Mouse (Mus musculus) stomach, embryonic 16.5 days (tissue): Measurements from ENCODE around the gene Tbata. TPM values are rescaled to one million over a fixed set of nuclear protein-coding genes. Genes with fewer than 3 reads are reported as not detected.

ENCODE experiments used
- ATAC-seq: fragments of 200-750 bp; cut with Nextera tagmentation; 2 replicates; pipeline ENCODE4 v1.8.0; 2017; ENCODE audit warnings: moderate number of reproducible peaks, moderate TSS enrichment; ENCODE audit not compliant: insufficient read depth, low FRiP score
- H3K27ac ChIP-seq: fragments of 300-500 bp; sonication (generic); 2 replicates; pipeline ENCODE4 v1.5.1; 2014; ENCODE audit warnings: low read length
- H3K27me3 ChIP-seq: fragments of 300-500 bp; sonication (generic); 2 replicates; pipeline ENCODE4 v1.6.1; 2014; ENCODE audit warnings: low read length, control low read depth, mixed read lengths; ENCODE audit not compliant: control insufficient read depth, insufficient read depth
- H3K36me3 ChIP-seq: fragments of 300-500 bp; sonication (generic); 2 replicates; pipeline ENCODE4 v1.6.1; 2014; ENCODE audit warnings: low read length; ENCODE audit not compliant: control insufficient read depth, insufficient read depth
- H3K4me1 ChIP-seq: fragments of 300-500 bp; sonication (generic); 2 replicates; pipeline ENCODE4 v1.6.1; 2014; ENCODE audit warnings: low read length, control low read depth, mixed read lengths; ENCODE audit not compliant: control insufficient read depth, insufficient read depth
- H3K4me2 ChIP-seq: fragments of 300-500 bp; sonication (generic); 2 replicates; pipeline ENCODE4 v1.6.1; 2014; ENCODE audit warnings: low read depth, low read length, mixed read lengths
- H3K4me3 ChIP-seq: fragments of 300-500 bp; sonication (generic); replicated peaks from 2 replicates; pipeline ENCODE4 v1.5.1; 2014; ENCODE audit warnings: mild to moderate bottlenecking, low read length
- H3K9ac ChIP-seq: fragments of 300-500 bp; sonication (generic); 2 replicates; pipeline ENCODE4 v1.6.1; 2014; ENCODE audit warnings: low read length
- H3K9me3 ChIP-seq: fragments of 300-500 bp; sonication (generic); replicated peaks from 2 replicates; pipeline ENCODE4 v1.6.1; 2016; ENCODE audit warnings: low read length, control low read depth; ENCODE audit not compliant: control insufficient read depth
- WGBS: fragments of 180-500 bp; shearing (Covaris S2); extraction: QIAGEN DNeasy Blood & Tissue Kit; methylation state at CpG from one replicate; pipeline ENCODE4 v1.1.7; 2014; 5-methylcytosine and 5-hydroxymethylcytosine counted together
- polyA plus RNA-seq: library from polyadenylated mRNA; unstranded; fragments of >200 nt; fragmentation: Nextera tagmentation; extraction: Ambion mirVana; gene quantifications from 2 replicates; pipeline ENCODE4 v1.2.1, GENCODE M21; 2015

The Tbata gene
- polyA plus RNA-seq, 1 experiment from 2014 or later, result not detected

- Histone ChIP-seq H3K27me3 (no peaks in the 10 kb centered on the region), H3K4me3 (no peak overlapping the region), H3K36me3 (no peaks in the 10 kb centered on the region), H3K27ac (no peak overlapping the region), H3K4me1 (no peaks in the 10 kb centered on the region; the same call in 1 of the 2 replicates), H3K9me3 (no peaks in the 10 kb centered on the region), H3K9ac (no peak overlapping the region), H3K4me2 (no peak overlapping the region)
- 0 out of 2 replicates have a peak, but pooled peaks have one; percentile 8 for ATAC-seq
- WGBS, result 26% methylated on average over 11 of the region's 11 CpGs
Observed at GRCm38 (mm10) chr10:61199566-61200213, 27.9 kb downstream of the Tbata start.

DNA sequence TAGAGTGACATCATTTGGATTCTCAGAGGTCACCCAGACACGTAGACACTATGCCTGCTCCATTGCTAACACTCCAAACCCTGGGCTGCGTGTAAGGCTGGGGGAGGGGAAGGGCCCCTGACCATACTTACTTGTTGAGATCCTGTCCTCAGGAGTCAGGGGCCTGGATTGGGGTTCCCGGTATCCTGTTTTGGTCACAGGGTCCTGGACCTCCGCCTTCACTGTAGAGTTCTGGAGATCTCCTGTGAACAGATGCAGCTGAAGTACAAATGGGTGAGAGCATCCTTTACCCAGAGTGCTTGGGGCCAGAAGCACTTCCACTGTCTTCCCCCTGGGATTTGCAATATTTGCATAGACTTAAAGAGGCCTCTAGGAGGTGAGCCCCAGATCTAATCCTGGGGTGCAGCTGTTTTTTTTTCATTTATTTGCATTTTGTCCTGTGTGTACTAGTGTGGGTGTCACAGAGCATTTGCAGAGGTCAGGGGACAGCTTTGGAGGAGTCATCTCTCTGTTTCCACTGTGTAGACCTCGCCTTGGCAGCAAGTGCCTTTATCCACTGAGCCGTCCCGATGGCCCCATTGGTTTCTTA is 28.6 kb downstream of the Tbata start:
- Histone ChIP-seq H3K4me3 (no peak overlapping the region), H3K27me3 (no peaks in the 10 kb centered on the region), H3K4me1 (no peaks in the 10 kb centered on the region; the same call in 1 of the 2 replicates), H3K9me3 (no peaks in the 10 kb centered on the region), H3K27ac (no peak overlapping the region), H3K4me2 (no peak overlapping the region), H3K9ac (no peak overlapping the region), H3K36me3 (no peaks in the 10 kb centered on the region)
- ATAC-seq, result no peak
- WGBS, result 82% methylated on average over 7 of the region's 7 CpGs

DNA sequence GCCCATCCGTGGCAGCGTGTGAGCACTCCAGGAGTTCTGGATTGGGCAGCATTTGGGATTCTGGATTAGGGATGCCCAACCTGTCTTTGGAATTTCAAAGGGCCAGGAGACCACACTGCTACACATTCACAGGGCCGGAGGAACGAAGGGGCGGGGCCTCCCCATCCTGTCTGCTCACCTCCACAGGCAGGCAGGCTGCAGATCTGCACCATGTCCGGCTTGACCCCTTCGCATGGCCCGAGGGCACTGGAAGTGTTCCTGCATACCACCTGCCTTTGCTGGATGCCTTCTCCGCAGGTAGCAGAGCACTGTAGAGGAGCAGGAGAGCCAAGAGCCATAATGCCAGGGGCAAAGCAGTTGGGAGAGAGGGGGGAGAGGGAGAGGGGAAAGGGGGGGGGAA is 29.2 kb downstream of the Tbata start:
- no peak for ATAC-seq
- H3K4me3 ChIP-seq, result no peak overlapping the region
- H3K4me2 ChIP-seq, result no peak overlapping the region
- H3K27me3 ChIP-seq, result no peaks in the 10 kb centered on the region
- H3K27ac ChIP-seq, result no peak overlapping the region
- H3K4me1 ChIP-seq, result no peaks in the 10 kb centered on the region; the same call in 1 of the 2 replicates
- H3K36me3 ChIP-seq, result no peaks in the 10 kb centered on the region
- no peak overlapping the region for H3K9ac ChIP-seq
- 57% methylated on average over 9 of the region's 9 CpGs for WGBS
- no peaks in the 10 kb centered on the region for H3K9me3 ChIP-seq

DNA sequence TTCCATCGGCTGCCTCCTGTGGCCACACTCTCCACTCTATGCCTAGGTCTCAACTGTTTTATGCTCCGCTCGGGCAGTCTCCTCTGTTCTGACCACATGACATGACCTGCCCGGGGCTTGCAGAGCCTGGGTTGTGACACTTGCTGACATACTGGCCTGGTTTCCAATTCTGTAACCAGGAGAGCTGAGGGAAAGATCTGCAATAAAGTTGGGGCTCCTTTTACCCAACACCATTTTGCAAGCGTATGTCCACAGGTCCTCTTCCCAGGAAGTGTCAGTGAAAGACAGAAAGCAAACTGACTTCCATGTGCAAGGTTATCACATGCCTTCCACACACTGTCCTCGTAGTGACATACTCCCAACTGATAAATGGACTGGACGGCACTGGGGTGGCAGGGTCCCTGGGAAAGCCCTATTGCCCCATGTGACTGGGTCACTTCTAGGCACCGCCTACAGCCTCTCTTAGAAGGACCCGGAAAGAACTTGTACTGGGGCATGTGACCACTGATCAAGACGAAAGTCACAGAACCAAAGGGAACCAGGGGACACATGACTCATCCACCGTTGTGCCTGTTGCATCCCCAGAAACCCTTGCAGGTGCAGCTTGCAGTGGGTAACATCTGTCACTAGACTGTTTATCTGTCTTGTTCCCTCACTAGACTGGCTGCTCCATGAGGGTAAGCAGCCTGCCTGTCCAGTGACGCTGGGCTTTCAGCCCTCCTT is 30.0 kb downstream of the Tbata start:
- Histone ChIP-seq H3K27me3 (no peaks in the 10 kb centered on the region), H3K9me3 (no peaks in the 10 kb centered on the region), H3K27ac (no peak overlapping the region), H3K4me2 (no peak overlapping the region), H3K9ac (no peak overlapping the region), H3K4me3 (no peak overlapping the region), H3K36me3 (no peaks in the 10 kb centered on the region), H3K4me1 (no peaks in the 10 kb centered on the region; the same call in 1 of the 2 replicates)
- WGBS, result 74% methylated on average over 12 of the region's 12 CpGs
- ATAC-seq, result no peak

DNA sequence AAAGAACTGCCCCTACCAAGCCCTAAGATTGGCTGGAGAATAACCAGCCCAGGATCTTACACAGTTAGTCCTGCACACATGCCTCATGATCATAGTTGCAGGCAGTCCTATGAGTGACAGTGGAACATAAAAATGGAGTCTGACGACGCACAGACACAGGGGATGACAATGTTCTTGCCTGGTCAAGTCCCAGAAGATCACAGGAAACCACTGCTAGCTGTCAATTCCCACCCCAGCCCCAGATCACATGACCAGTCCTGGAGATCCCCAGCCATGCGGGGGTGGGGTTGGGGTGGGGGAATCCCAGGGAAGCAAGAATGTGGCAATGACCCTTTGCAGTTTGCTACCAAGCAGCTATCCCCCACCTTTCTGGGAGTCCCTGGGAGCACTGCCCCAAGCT is 32.2 kb downstream of the Tbata start:
- 63% methylated on average over 3 of the region's 3 CpGs for WGBS

GRCm38 (mm10) chr10:61208114-61208684 is 36.4 kb downstream of the Tbata start:
- Histone ChIP-seq H3K4me1 (no peaks in the 10 kb centered on the region), H3K27me3 (no peaks in the 10 kb centered on the region), H3K9me3 (no peaks in the 10 kb centered on the region), H3K9ac (no peak overlapping the region), H3K4me2 (no peak overlapping the region), H3K27ac (no peak overlapping the region), H3K4me3 (no peak overlapping the region), H3K36me3 (no peaks in the 10 kb centered on the region)
- 82% methylated on average over 9 of the region's 9 CpGs for WGBS
- ATAC-seq, result no peak

More for the DNA sequence above, 32.2 kb downstream of the Tbata start:
- Histone ChIP-seq H3K27me3 (no peaks in the 10 kb centered on the region), H3K36me3 (no peaks in the 10 kb centered on the region), H3K9ac (no peak overlapping the region), H3K9me3 (no peaks in the 10 kb centered on the region), H3K4me3 (no peak overlapping the region), H3K27ac (no peak overlapping the region), H3K4me1 (no peaks in the 10 kb centered on the region; the same call in 1 of the 2 replicates), H3K4me2 (no peak overlapping the region)
- no peak for ATAC-seq

GRCm38 (mm10) chr10:61211105-61211504 is 39.4 kb downstream of the Tbata start:
- Histone ChIP-seq H3K4me2 (no peak overlapping the region), H3K9ac (no peak overlapping the region), H3K4me1 (no peaks in the 10 kb centered on the region), H3K9me3 (peaks cover 4% of the 10 kb centered on the region; the same call in 1 of the 2 replicates), H3K27ac (no peak overlapping the region), H3K4me3 (no peak overlapping the region), H3K27me3 (no peaks in the 10 kb centered on the region), H3K36me3 (no peaks in the 10 kb centered on the region)
- WGBS, result 78% methylated on average over 4 of the region's 4 CpGs
- ATAC-seq, result no peak

GRCm38 (mm10) chr10:61211743-61212142 is 40.0 kb downstream of the Tbata start:
- Histone ChIP-seq H3K27me3 (no peaks in the 10 kb centered on the region), H3K36me3 (no peaks in the 10 kb centered on the region), H3K27ac (no peak overlapping the region), H3K9ac (no peak overlapping the region), H3K9me3 (peaks cover 4% of the 10 kb centered on the region; the same call in 1 of the 2 replicates), H3K4me3 (no peak overlapping the region), H3K4me2 (no peak overlapping the region), H3K4me1 (no peaks in the 10 kb centered on the region)
- ATAC-seq, result no peak
- WGBS, result 9% methylated on average over 13 of the region's 13 CpGs

DNA sequence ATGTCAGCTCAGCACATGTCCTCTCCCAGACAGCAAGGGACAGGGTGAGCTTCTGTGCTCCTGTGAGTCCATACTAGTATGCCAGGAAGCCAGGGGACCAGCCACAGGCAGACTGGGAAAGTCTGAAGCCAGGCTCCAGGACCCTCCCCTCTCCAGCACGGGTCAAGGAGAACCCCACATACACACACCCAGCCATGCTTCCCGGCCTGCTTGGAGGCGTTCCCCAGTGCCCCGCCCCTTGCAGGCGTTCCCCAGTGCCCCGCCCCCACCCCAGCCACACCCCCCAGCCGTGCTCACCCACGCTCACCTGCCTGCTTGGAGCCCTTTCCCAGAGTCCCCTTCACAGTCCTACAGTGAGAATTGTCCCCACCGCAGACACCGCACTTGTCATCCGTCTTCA is 41.1 kb downstream of the Tbata start:
- Histone ChIP-seq H3K9ac (no peak overlapping the region), H3K27me3 (no peaks in the 10 kb centered on the region), H3K27ac (no peak overlapping the region), H3K4me3 (no peak overlapping the region), H3K4me1 (no peaks in the 10 kb centered on the region), H3K9me3 (peaks cover 4% of the 10 kb centered on the region; the same call in 1 of the 2 replicates), H3K4me2 (no peak overlapping the region), H3K36me3 (no peaks in the 10 kb centered on the region)
- peak; percentile 67; the same call in 1 of the 2 replicates for ATAC-seq
- WGBS, result 9% methylated on average over 11 of the region's 11 CpGs
